Mouse (Mus musculus) cerebellum, adult 2 months (tissue): Measurements from ENCODE around the gene Fam49a. TPM values are rescaled to one million over a fixed set of nuclear protein-coding genes. Genes with fewer than 3 reads are reported as not detected.

Source experiments
- DNase-seq, 2 experiments: peaks; one replicate each; pipeline ENCODE4 v3.0.0; 2021
- H3K27ac ChIP-seq: fragments of 200-500 bp; 2 replicates; pipeline ENCODE4 v1.5.1; 2012; ENCODE audit warnings: low read length, control low read depth, inconsistent platforms; ENCODE audit not compliant: insufficient read depth
- H3K27me3 ChIP-seq: fragments of 200-500 bp; 2 replicates; pipeline ENCODE4 v1.6.1; 2012; ENCODE audit warnings: inconsistent platforms, mild to moderate bottlenecking, low read length, moderate library complexity; ENCODE audit not compliant: control insufficient read depth, insufficient read depth
- H3K4me1 ChIP-seq: fragments of 200-500 bp; 2 replicates; pipeline ENCODE4 v1.6.1; 2011; ENCODE audit warnings: low read length; ENCODE audit not compliant: control insufficient read depth, insufficient read depth
- H3K4me3 ChIP-seq: fragments of 200-500 bp; replicated peaks from 2 replicates; pipeline ENCODE3; 2011; ENCODE audit warnings: mild to moderate bottlenecking, low read depth, low read length, control low read depth; ENCODE audit not compliant: insufficient read depth
- CTCF ChIP-seq: fragments of 200-500 bp; IDR thresholded peaks from 2 replicates; pipeline ENCODE4 v1.5.1; 2011; ENCODE audit warnings: low read depth, mild to moderate bottlenecking, control low read depth, low read length, moderate library complexity, borderline replicate concordance; ENCODE audit not compliant: insufficient read depth
- POLR2A ChIP-seq: fragments of 200-500 bp; IDR thresholded peaks from 2 replicates; pipeline ENCODE4 v1.6.1; 2011; ENCODE audit warnings: low read length, control low read depth, borderline replicate concordance; ENCODE audit not compliant: insufficient read depth
- WGBS: fragments of 180-500 bp; shearing (Covaris S2); methylation state at CpG from one replicate; pipeline ENCODE4 v1.1.7; 2018; 5-methylcytosine and 5-hydroxymethylcytosine counted together
- polyA plus RNA-seq: library from polyadenylated mRNA; depleted of rRNA; stranded (reverse); fragments of >200 nt; gene quantifications from 2 replicates; pipeline ENCODE4 v1.2.3, GENCODE M21; 2012

The Fam49a gene
- polyA plus RNA-seq, 1 experiment: 19.6 TPM

DNA sequence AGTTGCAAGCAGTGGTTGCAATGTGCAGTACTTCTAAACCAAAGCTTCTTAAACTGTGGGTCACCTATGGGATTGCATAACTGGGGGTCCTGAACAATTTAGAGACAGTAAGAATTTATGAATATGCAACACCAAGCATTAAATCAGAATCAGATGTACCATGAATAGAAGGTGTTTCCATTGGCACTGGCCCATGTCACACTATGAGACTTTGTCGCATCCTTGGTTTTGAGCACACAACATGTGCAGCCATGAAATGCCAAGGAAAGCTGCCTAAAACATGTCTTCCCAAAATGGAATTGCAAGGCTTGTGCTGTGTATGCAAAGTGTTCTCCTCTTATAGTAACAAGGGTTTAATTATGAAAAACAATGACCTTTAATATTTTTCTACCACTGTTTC, 26.6 kb downstream of the Fam49a start:
- no peak overlapping the region for H3K27ac ChIP-seq
- H3K4me1 ChIP-seq: peaks cover 10% of the 10 kb centered on the region; the same call in 1 of the 2 replicates
- 76% methylated on average over 1 of the region's 1 CpGs for WGBS

DNA sequence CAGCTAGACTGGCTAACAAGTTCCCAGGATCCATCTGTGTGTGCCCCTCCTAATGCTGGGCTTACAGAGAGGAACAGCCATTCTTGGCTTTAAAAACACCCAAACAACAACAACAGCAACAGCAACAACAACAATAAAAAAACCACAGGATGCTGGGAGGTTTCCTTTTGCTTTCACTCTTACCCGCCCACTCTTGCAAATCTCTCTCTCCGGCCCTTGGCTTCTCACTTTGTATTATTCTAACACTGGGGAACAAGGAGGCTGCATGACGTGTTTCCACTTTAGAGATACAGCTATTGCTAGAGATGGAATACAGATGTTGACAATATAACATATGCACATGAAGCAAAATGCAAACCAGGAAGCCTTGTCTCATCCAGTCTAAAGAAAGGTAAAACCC, 27.7 kb downstream of the Fam49a start:
- Histone ChIP-seq H3K27me3 (no peaks in the 10 kb centered on the region), H3K4me3 (no peak overlapping the region), H3K4me1 (peaks cover 10% of the 10 kb centered on the region; the same call in 1 of the 2 replicates), H3K27ac (no peak overlapping the region)
- WGBS: 95% methylated on average over 3 of the region's 3 CpGs
- TF ChIP-seq CTCF (no peak), POLR2A (no peak)
- DNase-seq: no peak

More for the DNA sequence above, 26.6 kb downstream of the Fam49a start:
- Histone ChIP-seq H3K27me3 (no peaks in the 10 kb centered on the region), H3K4me3 (no peak overlapping the region)
- DNase-seq: no peak
- no peak for TF ChIP-seq POLR2A
- TF ChIP-seq CTCF: no peak

DNA sequence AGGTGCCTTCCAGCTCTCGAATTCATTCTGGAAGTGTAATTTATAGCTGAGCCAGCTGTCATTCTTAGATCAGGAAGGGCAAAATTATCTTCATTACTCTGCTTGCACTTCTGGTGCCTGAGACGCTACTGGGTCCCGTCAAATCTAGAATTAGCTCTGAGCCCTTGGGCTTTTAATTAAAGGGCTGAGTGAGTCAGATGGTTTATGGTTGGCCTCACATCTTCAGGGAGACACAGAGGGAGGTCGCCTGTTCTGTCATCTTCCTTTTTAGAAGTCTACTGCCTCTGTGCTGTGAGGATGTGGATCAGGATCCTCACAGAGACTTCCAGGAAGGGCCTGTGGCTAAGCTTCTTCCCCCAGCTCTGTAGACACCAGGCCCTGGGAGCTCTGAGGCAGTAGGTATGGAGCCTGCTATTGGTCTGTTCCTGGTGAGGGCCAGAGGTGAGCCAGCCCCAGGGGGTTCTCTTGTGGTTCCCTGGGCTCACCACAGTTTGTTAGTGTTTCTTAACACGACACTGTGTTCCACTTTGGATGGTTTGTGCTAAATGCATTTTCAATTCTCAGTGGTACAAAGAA, 30.2 kb downstream of the Fam49a start:
- Histone ChIP-seq H3K4me3 (no peak overlapping the region), H3K27ac (no peak overlapping the region), H3K4me1 (peaks cover 6% of the 10 kb centered on the region; the same call in 1 of the 2 replicates), H3K27me3 (no peaks in the 10 kb centered on the region)
- TF ChIP-seq CTCF (no peak), POLR2A (no peak)
- no peak for DNase-seq
- WGBS: 26% methylated on average over 5 of the region's 5 CpGs

DNA sequence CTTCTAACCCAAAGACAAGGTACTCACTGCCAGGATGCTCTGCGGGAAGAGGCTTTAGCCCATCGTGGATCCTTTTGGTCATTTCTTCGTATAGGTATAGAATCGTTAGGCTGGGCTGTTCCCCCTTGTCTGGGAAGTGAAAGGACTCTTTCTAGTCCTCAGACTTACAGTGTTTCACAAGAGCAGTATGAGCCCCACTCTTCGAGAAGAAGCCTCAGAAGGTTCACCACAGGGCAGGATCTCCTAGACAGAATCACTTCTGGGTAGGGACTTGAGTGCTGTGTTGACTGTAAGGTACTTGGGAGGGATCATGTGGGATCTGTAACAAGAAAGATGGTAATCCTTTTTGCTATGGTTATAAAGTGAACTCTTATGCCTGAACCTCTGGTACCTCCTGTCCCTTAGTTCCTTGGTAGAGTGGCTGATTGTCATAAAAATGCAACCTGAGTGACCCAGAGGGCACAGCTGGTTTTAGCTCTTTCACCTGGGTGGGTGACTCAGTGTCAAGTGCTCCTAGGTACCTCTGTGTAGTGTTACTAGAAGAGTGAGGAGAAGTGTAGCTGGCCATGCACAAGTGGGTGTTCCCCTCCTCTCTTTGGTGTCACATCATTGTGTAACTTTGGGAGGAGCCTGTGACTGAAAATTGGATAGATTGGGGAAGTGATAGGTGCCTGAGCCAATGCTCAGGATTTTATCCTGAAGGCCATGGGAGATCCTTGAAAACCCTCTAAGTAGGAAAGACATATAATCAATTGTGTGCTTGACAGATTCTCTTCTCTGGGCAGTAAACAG, 32.6 kb downstream of the Fam49a start:
- H3K27ac ChIP-seq: no peak overlapping the region
- H3K27me3 ChIP-seq: no peaks in the 10 kb centered on the region
- DNase-seq: no peak
- no peaks in the 10 kb centered on the region for H3K4me1 ChIP-seq
- no peak for TF ChIP-seq CTCF
- no peak for TF ChIP-seq POLR2A
- 94% methylated on average over 5 of the region's 5 CpGs for WGBS
- no peak overlapping the region for H3K4me3 ChIP-seq

DNA sequence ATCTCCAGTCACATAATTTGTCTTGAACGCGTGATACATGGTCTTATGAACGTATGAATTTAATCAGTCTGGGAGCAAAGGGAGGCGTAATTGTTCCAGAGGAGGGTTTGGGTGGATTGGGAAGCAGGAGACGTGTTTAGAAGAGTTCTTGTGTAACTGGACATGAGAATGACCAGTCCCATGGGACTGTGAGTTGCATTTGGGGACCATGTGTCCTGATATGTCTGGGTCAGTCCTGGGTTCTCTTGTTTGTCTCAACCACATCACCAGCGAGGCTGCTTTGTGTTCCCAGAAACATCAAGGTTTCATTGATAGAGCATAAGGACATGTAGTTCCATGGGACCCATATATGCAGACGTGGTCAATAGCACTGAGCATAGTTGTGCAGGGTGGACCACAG, 36.5 kb downstream of the Fam49a start:
- no peak overlapping the region for H3K4me3 ChIP-seq
- 93% methylated on average over 7 of the region's 7 CpGs for WGBS
- no peak overlapping the region for H3K27ac ChIP-seq
- DNase-seq: no peak
- H3K27me3 ChIP-seq: no peaks in the 10 kb centered on the region
- no peak for TF ChIP-seq POLR2A
- no peak for TF ChIP-seq CTCF
- no peaks in the 10 kb centered on the region for H3K4me1 ChIP-seq

DNA sequence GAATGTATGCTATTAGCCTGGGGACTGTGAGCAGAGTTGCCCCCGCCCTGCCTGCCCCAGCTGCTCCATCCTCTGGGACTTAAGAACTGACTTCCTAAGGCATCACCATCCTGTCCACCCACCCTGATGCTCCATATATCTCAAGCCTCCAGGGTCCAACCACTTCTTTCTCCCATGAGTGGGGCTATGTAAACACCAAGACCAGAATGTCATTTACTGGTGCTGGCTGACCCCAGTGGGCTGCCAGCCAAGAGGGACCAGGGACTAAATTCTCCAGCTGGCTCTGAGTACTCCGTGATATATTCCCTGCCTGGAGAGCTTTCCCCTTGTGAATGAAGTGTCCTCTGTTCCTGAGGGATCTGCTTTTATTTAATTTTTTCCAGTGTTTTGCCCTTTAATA, 37.4 kb downstream of the Fam49a start:
- Histone ChIP-seq H3K27me3 (no peaks in the 10 kb centered on the region), H3K27ac (no peak overlapping the region), H3K4me1 (no peaks in the 10 kb centered on the region), H3K4me3 (no peak overlapping the region)
- 73% methylated on average over 2 of the region's 2 CpGs for WGBS
- TF ChIP-seq CTCF (no peak), POLR2A (no peak)
- DNase-seq: no peak

DNA sequence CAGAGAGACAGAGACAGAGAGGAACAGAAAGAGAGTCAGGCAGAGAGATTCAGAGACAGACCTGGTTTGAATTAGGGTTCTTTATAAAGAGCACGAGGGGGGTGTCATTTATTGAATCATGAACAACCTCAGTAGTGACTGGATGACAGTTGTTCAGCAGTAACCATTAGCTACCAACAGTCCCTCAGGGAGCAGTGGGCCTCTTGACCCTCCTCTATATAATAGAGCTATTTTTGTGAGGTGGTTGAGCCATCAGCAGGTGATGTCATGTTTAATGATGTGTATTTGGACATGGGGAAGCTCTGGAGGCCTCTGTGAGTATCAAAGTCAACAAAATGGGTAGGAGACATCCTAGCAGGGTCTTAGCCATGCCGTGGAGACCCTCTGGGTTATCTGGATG, 39.2 kb downstream of the Fam49a start:
- no peak for DNase-seq
- TF ChIP-seq POLR2A: no peak
- TF ChIP-seq CTCF: no peak
- WGBS: 82% methylated on average over 2 of the region's 2 CpGs
- Histone ChIP-seq H3K4me1 (no peaks in the 10 kb centered on the region), H3K27ac (no peak overlapping the region), H3K27me3 (no peaks in the 10 kb centered on the region), H3K4me3 (no peak overlapping the region)

DNA sequence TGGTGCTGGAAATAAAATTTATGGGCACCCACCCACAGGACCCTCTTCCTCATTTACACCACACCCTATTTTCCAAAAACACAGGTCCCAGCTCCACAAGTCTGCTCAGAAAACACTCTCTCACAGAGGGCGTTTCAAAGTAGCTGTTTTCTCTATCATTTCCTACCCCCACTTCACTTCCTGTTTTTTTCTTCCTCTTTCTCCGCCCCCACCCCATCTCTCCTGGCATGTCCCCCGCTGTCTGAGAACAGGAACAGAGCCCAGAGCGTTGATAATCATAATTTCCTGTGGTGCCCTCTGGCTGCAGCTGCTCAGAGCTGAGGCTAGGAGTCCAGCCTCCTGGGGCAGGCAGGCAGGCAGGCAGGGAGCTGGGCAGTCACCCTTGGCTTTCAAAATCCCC, 39.9 kb downstream of the Fam49a start:
- 40% methylated on average over 4 of the region's 4 CpGs for WGBS
- no peak overlapping the region for H3K27ac ChIP-seq
- H3K27me3 ChIP-seq: no peaks in the 10 kb centered on the region
- no peaks in the 10 kb centered on the region for H3K4me1 ChIP-seq
- TF ChIP-seq POLR2A (no peak), CTCF (no peak)
- H3K4me3 ChIP-seq: no peak overlapping the region
- no peak for DNase-seq
